Mouse (Mus musculus): ENCODE results near the gene Rbm8a.

The Rbm8a gene

DNA sequence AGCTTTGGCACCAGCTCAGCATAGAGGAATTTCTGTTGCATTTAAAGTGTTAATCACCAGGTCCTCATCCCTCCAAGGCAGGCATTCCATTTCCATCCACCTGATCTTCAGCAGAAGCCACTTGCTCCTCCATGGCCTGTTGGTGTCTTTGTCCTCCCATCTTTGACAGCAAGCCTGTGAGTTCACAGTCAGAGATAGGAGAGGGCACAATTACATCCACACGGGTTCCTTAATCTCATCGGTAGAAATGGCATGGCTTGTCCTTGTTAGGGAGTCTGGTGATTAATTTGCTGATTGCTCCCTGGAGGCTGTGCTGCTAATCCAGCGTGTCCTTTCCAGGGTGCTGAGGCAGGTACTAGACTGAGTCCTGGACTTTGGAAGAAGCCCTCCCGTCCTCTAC lies 43.8 kb downstream of the Rbm8a start:
- DNase-seq = no peak

DNA sequence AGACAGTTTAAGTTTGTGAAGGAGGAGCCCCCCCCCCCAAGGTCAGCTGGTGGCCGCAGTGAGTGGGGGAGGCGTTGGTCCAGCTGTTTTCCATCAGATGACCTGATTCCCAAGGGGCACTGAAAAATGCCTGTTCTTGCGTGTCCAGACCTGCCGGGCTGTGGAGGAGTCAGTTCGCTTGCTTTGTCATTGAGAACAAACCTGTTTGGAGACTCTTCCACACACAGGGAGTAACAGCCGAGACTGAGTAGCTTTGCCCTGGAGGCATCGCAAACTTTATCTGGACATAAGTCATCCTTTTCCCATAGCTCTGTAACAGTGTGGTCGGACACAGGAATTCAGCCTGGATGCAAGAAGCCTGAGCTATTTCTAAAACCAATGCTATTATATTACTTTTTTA lies 44.7 kb downstream of the Rbm8a start:
- no peak for DNase-seq

DNA sequence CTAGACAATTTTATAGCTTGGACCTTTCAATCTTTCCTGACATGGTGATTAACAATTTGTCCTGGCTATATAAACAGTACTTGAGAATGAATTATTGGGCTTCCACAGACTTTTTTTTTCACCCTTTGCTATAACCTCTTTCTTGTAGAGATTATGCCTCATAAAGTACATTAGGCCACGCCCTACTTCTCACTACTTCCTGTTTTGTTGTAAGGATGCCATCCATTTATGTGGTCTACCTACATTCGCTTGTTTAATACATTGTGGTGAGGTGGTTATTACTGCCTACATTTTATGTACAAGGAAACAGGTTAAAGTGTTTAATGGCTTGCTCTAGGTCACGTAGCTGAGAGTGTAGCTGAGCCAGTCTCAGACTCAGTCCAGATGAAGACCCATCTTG lies 45.4 kb downstream of the Rbm8a start:
- DNase-seq = no peak

DNA sequence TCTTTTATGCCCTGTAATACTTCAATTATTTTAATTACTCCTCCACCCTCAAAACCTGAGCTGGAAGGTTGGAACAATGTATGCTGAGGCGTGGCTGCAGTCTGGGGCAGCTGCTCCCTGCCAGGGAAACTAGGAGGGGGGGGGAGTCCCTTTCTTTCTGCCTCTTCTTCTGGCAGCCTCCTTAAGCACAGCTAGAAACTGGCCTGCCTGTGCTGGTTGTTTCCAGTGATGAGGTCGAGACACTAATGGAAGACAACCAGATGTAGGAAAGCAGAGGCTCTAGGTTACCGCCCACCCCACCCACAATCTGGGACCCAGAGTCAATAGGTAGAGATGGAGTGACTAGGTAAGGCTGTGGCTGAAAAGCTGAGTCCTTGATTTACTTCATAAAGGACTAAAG lies 46.0 kb downstream of the Rbm8a start:
- no peak for DNase-seq

DNA sequence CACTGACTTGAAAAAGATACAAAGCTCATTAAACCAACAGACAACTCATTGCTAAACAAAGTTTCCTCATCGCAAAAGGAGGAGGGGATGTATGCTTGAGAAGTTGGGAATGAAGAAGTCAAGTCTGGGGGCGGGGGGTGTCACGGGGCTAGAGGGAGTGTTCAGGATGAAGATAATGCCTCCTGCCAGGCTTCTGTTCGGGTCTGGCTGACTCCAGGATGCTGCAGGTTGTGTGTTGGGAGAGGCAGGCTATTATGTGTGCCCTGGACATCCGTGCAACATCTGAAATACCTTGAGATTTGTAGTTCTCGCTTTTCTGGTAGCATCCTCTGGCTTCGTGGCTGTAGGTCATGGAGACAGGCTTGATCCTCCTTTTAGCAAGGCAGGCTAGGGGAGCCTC lies 48.7 kb downstream of the Rbm8a start:
- DNase-seq = no peak

DNA sequence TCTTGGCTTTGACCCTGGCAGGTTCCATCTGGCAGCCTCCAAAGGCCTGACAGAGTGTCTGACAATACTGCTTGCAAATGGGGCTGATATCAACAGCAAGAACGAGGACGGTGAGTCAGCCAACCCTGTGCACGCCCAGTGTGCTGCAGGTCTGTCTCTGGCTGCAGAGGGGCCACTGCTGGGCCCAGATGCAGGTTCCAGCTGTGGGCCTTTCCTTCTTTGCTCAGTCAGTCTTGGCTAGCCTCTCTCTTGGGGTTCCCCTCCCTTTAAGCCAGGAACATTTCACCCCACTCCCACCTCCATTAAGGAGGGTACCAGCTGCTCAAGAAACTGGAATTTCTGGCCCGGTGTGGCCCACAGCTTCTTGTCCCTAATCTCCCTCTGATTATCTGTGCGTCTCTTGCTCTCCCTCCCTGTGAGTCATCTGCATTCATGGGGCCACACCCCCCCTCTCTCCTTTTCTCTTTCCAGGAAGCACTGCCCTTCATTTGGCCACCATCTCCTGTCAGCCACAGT lies 49.5 kb downstream of the Rbm8a start:
- DNase-seq = no peak

DNA sequence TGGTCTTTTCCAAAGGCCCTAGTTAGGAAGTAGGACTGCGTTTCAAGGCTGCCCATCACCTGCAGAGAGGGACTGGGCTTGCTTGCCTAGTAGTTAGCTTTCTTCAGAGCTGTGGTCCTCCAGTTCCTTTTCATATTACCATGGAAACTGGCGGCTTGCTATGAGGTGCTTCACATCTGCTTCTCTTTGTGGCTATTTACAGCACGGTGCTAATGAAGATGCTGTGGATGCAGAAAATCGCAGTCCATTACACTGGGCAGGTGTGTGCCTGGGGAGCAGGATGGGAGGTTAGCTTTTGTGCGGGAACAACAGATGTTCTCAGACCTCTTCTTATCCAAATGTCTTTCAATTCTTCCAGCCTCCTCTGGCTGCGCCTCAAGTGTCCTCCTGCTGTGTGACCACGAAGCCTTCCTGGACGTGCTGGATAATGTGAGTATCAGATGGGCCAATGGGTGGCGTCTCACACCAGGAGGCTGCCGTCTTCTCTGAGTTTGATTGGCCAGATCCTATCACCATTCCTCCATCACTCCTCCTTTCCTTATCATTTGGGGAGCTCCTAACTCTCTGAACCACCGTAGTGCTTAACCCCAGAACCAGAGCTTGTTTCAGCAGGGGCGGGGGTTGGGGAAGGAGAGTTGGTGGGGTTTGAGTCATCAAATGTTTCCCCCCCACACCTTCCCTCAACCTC lies 50.7 kb downstream of the Rbm8a start:
- no peak for DNase-seq

Measured in cerebellum, adult 8-10 months (tissue).